Mouse (Mus musculus) CH12.LX (cell line): ENCODE measurements at regions not wholly inside any gene's neighbourhood (a gene's known extent, or its start where the extent isn't known, plus 50 kb on each side); places are given as distances from the start of the nearest gene placed in this dataset.

ENCODE experiments used
- DNase-seq: peaks from one replicate; pipeline ENCODE4 v3.0.0-alpha.2; 2013; ENCODE audit errors: extremely low read depth
- H3K27ac ChIP-seq: 2 replicates; pipeline ENCODE4 v1.5.1; 2012; ENCODE audit warnings: low read depth, mild to moderate bottlenecking, control low read depth, moderate library complexity; ENCODE audit not compliant: insufficient read depth
- H3K27me3 ChIP-seq: replicated peaks from 2 replicates; pipeline ENCODE3; 2012; ENCODE audit warnings: inconsistent platforms
- H3K36me3 ChIP-seq, 2 experiments: replicated peaks in 1 of 2; 2 replicates each; pipeline versions ENCODE3 to v1.6.1; 2012; ENCODE audit warnings: inconsistent platforms in 1 of 2, low read length in 1 of 2, mild to moderate bottlenecking in 1 of 2, mixed read lengths in 1 of 2, moderate library complexity in 1 of 2; ENCODE audit not compliant: control insufficient read depth in 1 of 2, insufficient read depth in 1 of 2
- H3K4me1 ChIP-seq, 2 experiments: 2 replicates each; pipeline ENCODE4 v1.6.1; 2012; ENCODE audit warnings: inconsistent platforms in 1 of 2, moderate library complexity in 1 of 2; ENCODE audit not compliant: insufficient read depth in 2 of 2, control insufficient read depth in 1 of 2
- H3K4me2 ChIP-seq: 2 replicates; pipeline ENCODE4 v1.6.1; 2012; ENCODE audit warnings: low read depth, mild to moderate bottlenecking, control low read depth; ENCODE audit not compliant: poor library complexity, insufficient read depth, severe bottlenecking
- H3K4me3 ChIP-seq, 3 experiments: fragments of 150-350 bp in 1 of 3; sonication (generic) in 1 of 3; replicated peaks in 1 of 3; 2 replicates each; pipeline versions ENCODE3 to v1.5.1; 2011 to 2012; ENCODE audit warnings: low read depth in 2 of 3, low read length in 2 of 3, mild to moderate bottlenecking in 2 of 3, moderate library complexity in 2 of 3, control low read depth in 1 of 3, improper control_type of control experiment in 1 of 3, inconsistent platforms in 1 of 3, mixed read lengths in 1 of 3; ENCODE audit not compliant: poor library complexity in 1 of 3
- H3K79me2 ChIP-seq: replicated peaks from 2 replicates; pipeline ENCODE4 v1.6.1; 2012; ENCODE audit warnings: mild to moderate bottlenecking, moderate library complexity; ENCODE audit not compliant: control insufficient read depth, poor library complexity, insufficient read depth, severe bottlenecking; ENCODE audit errors: extremely low read depth
- H3K9ac ChIP-seq: 2 replicates; pipeline ENCODE4 v1.6.1; 2012; ENCODE audit warnings: low read depth, mild to moderate bottlenecking, control low read depth, moderate library complexity; ENCODE audit not compliant: insufficient read depth
- H3K9me3 ChIP-seq: replicated peaks from 2 replicates; pipeline ENCODE3; 2012; ENCODE audit warnings: low read length, inconsistent platforms, mixed read lengths
- CHD2 ChIP-seq: IDR thresholded peaks from 2 replicates; pipeline ENCODE4 v1.6.1; 2011; ENCODE audit warnings: low read length, improper control_type of control experiment
- ELF1 ChIP-seq: IDR thresholded peaks from 2 replicates; pipeline ENCODE4 v1.6.1; 2014; ENCODE audit warnings: low read depth, mild to moderate bottlenecking, inconsistent platforms, low read length, improper control_type of control experiment
- EP300 ChIP-seq: IDR thresholded peaks from 2 replicates; pipeline ENCODE4 v1.6.1; 2011; ENCODE audit warnings: low read length, improper control_type of control experiment
- ETS1 ChIP-seq: conservative IDR thresholded peaks from 2 replicates; pipeline ENCODE4 v1.6.1; 2012; ENCODE audit warnings: low read depth, mild to moderate bottlenecking, inconsistent platforms, low read length, improper control_type of control experiment, moderate library complexity
- HCFC1 ChIP-seq: IDR thresholded peaks from 2 replicates; pipeline ENCODE4 v1.6.1; 2012; ENCODE audit warnings: low read depth, mild to moderate bottlenecking, inconsistent platforms, low read length, improper control_type of control experiment
- IRF4 ChIP-seq: IDR thresholded peaks from 2 replicates; pipeline ENCODE4 v1.6.1; 2014; ENCODE audit warnings: low read depth, mild to moderate bottlenecking, inconsistent platforms, low read length, improper control_type of control experiment
- JUN ChIP-seq: IDR thresholded peaks from 2 replicates; pipeline ENCODE4 v1.6.1; 2011; ENCODE audit warnings: low read depth, mild to moderate bottlenecking, low read length, improper control_type of control experiment, moderate library complexity; ENCODE audit not compliant: insufficient read depth
- MAZ ChIP-seq: IDR thresholded peaks from 2 replicates; pipeline ENCODE4 v1.6.1; 2012; ENCODE audit warnings: low read depth, mild to moderate bottlenecking, inconsistent platforms, low read length, improper control_type of control experiment, moderate library complexity
- MXI1 ChIP-seq: IDR thresholded peaks from 2 replicates; pipeline ENCODE4 v1.6.1; 2011; ENCODE audit warnings: mild to moderate bottlenecking, low read depth, low read length, improper control_type of control experiment
- PAX5 ChIP-seq: IDR thresholded peaks from 2 replicates; pipeline ENCODE4 v1.6.1; 2012; ENCODE audit warnings: low read length, inconsistent platforms, mixed read lengths
- POLR2AphosphoS2 ChIP-seq: IDR thresholded peaks from 2 replicates; pipeline ENCODE4 v1.6.1; 2011; ENCODE audit warnings: low read depth, low read length, improper control_type of control experiment
- RAD21 ChIP-seq: IDR thresholded peaks from 2 replicates; pipeline ENCODE4 v1.6.1; 2011; ENCODE audit warnings: low read depth, mild to moderate bottlenecking, low read length, improper control_type of control experiment, moderate library complexity
- UBTF ChIP-seq: IDR thresholded peaks from 2 replicates; pipeline ENCODE4 v1.6.1; 2012; ENCODE audit warnings: low read depth, mild to moderate bottlenecking, inconsistent platforms, low read length, improper control_type of control experiment, moderate library complexity
- ZMIZ1 ChIP-seq: IDR thresholded peaks from 2 replicates; pipeline ENCODE4 v1.6.1; 2012; ENCODE audit warnings: low read depth, mild to moderate bottlenecking, inconsistent platforms, low read length, improper control_type of control experiment
- ZNF384 ChIP-seq: IDR thresholded peaks from 2 replicates; pipeline ENCODE4 v1.6.1; 2012; ENCODE audit warnings: low read depth, low read length, improper control_type of control experiment, inconsistent platforms
- dilution Hi-C: fragments of 300-500 bp; cut with MboI; formaldehyde crosslinking; loops from 2 replicates; pipeline ENCODE4 v1.14.3; 2020; ENCODE audit warnings: low sequenced_read_pairs; ENCODE audit not compliant: extremely low pct_unique_long_range_greater_than_20kb, extremely low pct_ligation_motif_present
- in situ Hi-C: fragments of 300-500 bp; cut with MboI; formaldehyde crosslinking; loops from 3 replicates; pipeline ENCODE4 v1.14.3; 2019; ENCODE audit warnings: low sequenced_read_pairs, low pct_ligation_motif_present, low pct_unique_long_range_greater_than_20kb, mixed read lengths

DNA sequence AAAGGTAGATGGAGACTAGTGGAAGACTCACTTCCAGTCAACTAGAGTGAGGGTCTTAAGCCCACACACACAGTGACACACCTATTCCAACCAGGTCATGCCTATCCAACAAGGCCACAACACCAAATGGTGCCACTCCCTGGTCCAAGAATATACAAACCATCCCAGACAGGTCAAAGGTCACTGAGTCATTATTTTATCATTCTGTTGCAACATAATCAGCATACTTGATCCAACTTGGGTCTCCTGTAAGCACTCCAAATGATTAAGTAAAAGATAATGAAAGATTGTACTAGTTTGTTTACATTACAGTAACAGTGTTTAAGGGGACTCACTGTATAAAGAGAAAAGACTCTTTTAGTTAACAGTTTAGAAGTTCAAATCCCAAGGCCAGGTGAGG lies 203.2 kb upstream of the Ell2 start:
- no peak overlapping the region for H3K4me2 ChIP-seq
- no peaks in the 10 kb centered on the region for H3K9me3 ChIP-seq
- no peaks in the 10 kb centered on the region for H3K4me1 ChIP-seq
- H3K36me3 ChIP-seq, result no peaks in the 10 kb centered on the region
- no peaks in the 10 kb centered on the region for H3K79me2 ChIP-seq
- DNase-seq, result no peak
- no peak overlapping the region for H3K9ac ChIP-seq
- dilution Hi-C loops (no loop called here), in situ Hi-C loops (no loop called here)
- no peak overlapping the region for H3K27ac ChIP-seq
- H3K4me3 ChIP-seq, result no peak overlapping the region
- TF ChIP-seq MAZ (no peak), ETS1 (no peak)
- TF ChIP-seq, all 38 proteins: peak for 0
- no peaks in the 10 kb centered on the region for H3K27me3 ChIP-seq

GRCm38 (mm10) chr13:75514315-75515020 lies 192.1 kb upstream of the Ell2 start:
- no peaks in the 10 kb centered on the region for H3K4me1 ChIP-seq
- H3K4me3 ChIP-seq, result no peak overlapping the region
- H3K4me2 ChIP-seq, result no peak overlapping the region
- no peaks in the 10 kb centered on the region for H3K36me3 ChIP-seq
- no peak overlapping the region for H3K27ac ChIP-seq
- no peak overlapping the region for H3K9ac ChIP-seq
- no peak for TF ChIP-seq POLR2AphosphoS2
- no peak for TF ChIP-seq RAD21
- TF ChIP-seq JUN, result no peak
- no peak for TF ChIP-seq EP300
- no peak for TF ChIP-seq ZNF384
- TF ChIP-seq MAZ, result no peak
- no peak for TF ChIP-seq ELF1
- TF ChIP-seq, all 38 proteins: peak for 0
- H3K9me3 ChIP-seq, result no peaks in the 10 kb centered on the region
- in situ Hi-C loops, result no loop called here
- dilution Hi-C loops, result no loop called here
- H3K27me3 ChIP-seq, result no peaks in the 10 kb centered on the region
- no peak for DNase-seq
- no peaks in the 10 kb centered on the region for H3K79me2 ChIP-seq

DNA sequence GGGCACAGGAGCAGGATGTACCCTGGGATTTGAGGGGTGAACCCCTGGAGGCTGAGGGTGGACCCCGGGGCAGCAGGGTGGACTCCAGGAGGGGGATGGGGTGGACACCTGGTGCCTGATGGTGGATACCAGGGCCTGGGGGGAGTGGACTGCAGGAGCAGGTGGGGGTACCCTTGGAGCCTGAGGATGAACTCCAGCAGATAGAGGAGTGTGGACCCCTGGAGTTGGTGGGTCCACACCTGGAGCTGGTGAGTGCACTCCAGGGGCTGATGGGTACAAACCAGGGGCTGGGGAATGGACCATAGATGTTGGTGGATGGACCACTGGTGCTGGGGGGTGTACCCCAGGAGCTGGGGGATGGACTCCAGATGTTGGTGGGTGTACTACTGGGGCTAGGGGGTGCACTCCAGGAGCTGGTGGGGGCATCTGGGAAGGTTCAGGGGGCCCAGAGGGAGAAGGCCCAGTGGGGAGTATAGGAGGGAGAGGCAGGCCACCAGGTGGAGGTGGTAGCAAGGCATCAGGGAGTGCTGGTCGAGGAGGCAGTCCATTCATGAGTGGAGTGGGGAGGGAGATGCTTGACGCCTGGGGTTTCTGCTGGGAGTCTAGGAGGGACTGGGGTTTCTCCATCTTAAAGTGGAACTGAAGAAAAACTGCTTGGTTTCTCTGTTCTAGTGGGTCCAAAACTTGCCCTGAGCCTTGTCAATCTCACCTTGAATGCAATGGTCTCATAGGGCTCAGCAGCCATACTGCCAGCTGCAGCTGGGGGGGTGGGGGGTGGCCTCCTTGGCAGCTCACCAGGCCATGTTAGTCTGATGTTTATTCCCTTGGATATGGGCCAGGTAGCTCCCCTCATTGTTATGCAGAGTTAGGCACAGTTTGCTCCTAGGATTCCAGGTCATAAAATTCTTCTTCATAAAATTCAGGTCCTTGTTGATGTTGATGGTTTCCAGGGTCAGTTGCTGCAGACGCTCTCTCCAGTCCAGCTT lies 183.0 kb upstream of the Ell2 start:
- dilution Hi-C loops, result no loop called here
- TF ChIP-seq UBTF, result no peak
- no peak for TF ChIP-seq ZMIZ1
- TF ChIP-seq PAX5, result no peak
- TF ChIP-seq ZNF384, result no peak
- TF ChIP-seq RAD21, result no peak
- TF ChIP-seq CHD2, result no peak
- TF ChIP-seq HCFC1, result no peak
- no peak for TF ChIP-seq IRF4
- TF ChIP-seq MXI1, result no peak
- no peak for TF ChIP-seq ETS1
- TF ChIP-seq, all 38 proteins: peak for 0
- in situ Hi-C loops, result no loop called here

More for the DNA sequence above, 183.0 kb upstream of the Ell2 start:
- H3K9ac ChIP-seq, result no peak overlapping the region
- no peaks in the 10 kb centered on the region for H3K9me3 ChIP-seq
- H3K4me2 ChIP-seq, result no peak overlapping the region
- no peak overlapping the region for H3K27ac ChIP-seq
- no peak overlapping the region for H3K4me3 ChIP-seq
- H3K36me3 ChIP-seq, result no peaks in the 10 kb centered on the region
- no peaks in the 10 kb centered on the region; a peak in 1 of 4 replicates for H3K4me1 ChIP-seq
- no peaks in the 10 kb centered on the region for H3K79me2 ChIP-seq
- H3K27me3 ChIP-seq, result no peaks in the 10 kb centered on the region
- no peak for DNase-seq
